Mouse (Mus musculus): ENCODE results near the gene Spata32. TPM values are rescaled to one million over a fixed set of nuclear protein-coding genes. Genes with fewer than 3 reads are reported as not detected.
A peak's percentile ranks its signal among the peaks of the same experiment; 100 is the strongest.

Gene Spata32
- polyA plus RNA-seq, 1 experiment from 2014 or later, result 1.2 TPM

- H3K4me1 ChIP-seq (ENCODE audit: control insufficient read depth, insufficient read depth, low read length), result peaks cover 9% of the 10 kb centered on the region
- H3K36me3 ChIP-seq (ENCODE audit: control insufficient read depth, insufficient read depth, low read length), result no peaks in the 10 kb centered on the region
- H3K9me3 ChIP-seq (replicated peaks; ENCODE audit: control insufficient read depth, low read length, poor library complexity, severe bottlenecking), result no peaks in the 10 kb centered on the region
- H3K27ac ChIP-seq (ENCODE audit: low read length), result no peak overlapping the region
- no peak overlapping the region for H3K4me3 ChIP-seq (ENCODE audit: low read depth, low read length)
- H3K4me2 ChIP-seq (ENCODE audit: low read length), result no peak overlapping the region
- 95% methylated on average over 6 of the region's 6 CpGs for WGBS
- no peak for ATAC-seq
- H3K9ac ChIP-seq (ENCODE audit: low read depth, low read length), result no peak overlapping the region
- H3K27me3 ChIP-seq (ENCODE audit: control insufficient read depth, insufficient read depth, low read depth, low read length), result no peaks in the 10 kb centered on the region
Measured at GRCm38 (mm10) chr11:103206203-103206602, 12.0 kb downstream of the Spata32 start.

- no peak overlapping the region for H3K27ac ChIP-seq (ENCODE audit: low read length)
Measured at GRCm38 (mm10) chr11:103202376-103202775, 15.9 kb downstream of the Spata32 start.

GRCm38 (mm10) chr11:103201664-103202063 is 16.6 kb downstream of the Spata32 start:
- Histone ChIP-seq H3K4me3 (ENCODE audit: low read depth, low read length) (no peak overlapping the region), H3K4me1 (ENCODE audit: control insufficient read depth, insufficient read depth, low read length) (peaks cover 25% of the 10 kb centered on the region), H3K9me3 (replicated peaks; ENCODE audit: control insufficient read depth, low read length, poor library complexity, severe bottlenecking) (no peaks in the 10 kb centered on the region), H3K36me3 (ENCODE audit: control insufficient read depth, insufficient read depth, low read length) (no peaks in the 10 kb centered on the region; the same call in 1 of the 2 replicates), H3K27me3 (ENCODE audit: control insufficient read depth, insufficient read depth, low read depth, low read length) (peaks cover 22% of the 10 kb centered on the region), H3K9ac (ENCODE audit: low read depth, low read length) (peak overlapping the region; percentile 25; the same call in 1 of the 2 replicates), H3K27ac (ENCODE audit: low read length) (0 out of 2 replicates have a peak overlapping the region, but pooled peaks have one; percentile 11), H3K4me2 (ENCODE audit: low read length) (no peak overlapping the region)
- 17% methylated on average over 6 of the region's 6 CpGs for WGBS
- no peak for ATAC-seq

More at GRCm38 (mm10) chr11:103202376-103202775, 15.9 kb downstream of the Spata32 start:
- no peaks in the 10 kb centered on the region for H3K9me3 ChIP-seq (replicated peaks; ENCODE audit: control insufficient read depth, low read length, poor library complexity, severe bottlenecking)
- ATAC-seq, result no peak
- H3K27me3 ChIP-seq (ENCODE audit: control insufficient read depth, insufficient read depth, low read depth, low read length), result peaks cover 15% of the 10 kb centered on the region
- no peaks in the 10 kb centered on the region for H3K36me3 ChIP-seq (ENCODE audit: control insufficient read depth, insufficient read depth, low read length)
- H3K9ac ChIP-seq (ENCODE audit: low read depth, low read length), result no peak overlapping the region
- H3K4me2 ChIP-seq (ENCODE audit: low read length), result no peak overlapping the region
- peaks cover 25% of the 10 kb centered on the region for H3K4me1 ChIP-seq (ENCODE audit: control insufficient read depth, insufficient read depth, low read length)
- H3K4me3 ChIP-seq (ENCODE audit: low read depth, low read length), result no peak overlapping the region

- Histone ChIP-seq H3K27me3 (ENCODE audit: control insufficient read depth, insufficient read depth, low read depth, low read length) (peaks cover 35% of the 10 kb centered on the region), H3K4me3 (ENCODE audit: low read depth, low read length) (peak overlapping the region; percentile 50), H3K9me3 (replicated peaks; ENCODE audit: control insufficient read depth, low read length, poor library complexity, severe bottlenecking) (no peaks in the 10 kb centered on the region), H3K27ac (ENCODE audit: low read length) (0 out of 2 replicates have a peak overlapping the region, but pooled peaks have one; percentile 14), H3K36me3 (ENCODE audit: control insufficient read depth, insufficient read depth, low read length) (no peaks in the 10 kb centered on the region; the same call in 1 of the 2 replicates), H3K4me1 (ENCODE audit: control insufficient read depth, insufficient read depth, low read length) (peaks cover 25% of the 10 kb centered on the region), H3K9ac (ENCODE audit: low read depth, low read length) (peak overlapping the region; percentile 77), H3K4me2 (ENCODE audit: low read length) (peak overlapping the region; percentile 80)
- ATAC-seq, result peak; percentile 85
- WGBS, result under 1% methylated on average over 58 of the region's 59 CpGs
Measured at GRCm38 (mm10) chr11:103198911-103199803, 19.1 kb downstream of the Spata32 start.

- peak overlapping the region; percentile 50; the same call in 1 of the 2 replicates for H3K4me3 ChIP-seq (ENCODE audit: low read depth, low read length)
- peaks cover 25% of the 10 kb centered on the region for H3K4me1 ChIP-seq (ENCODE audit: control insufficient read depth, insufficient read depth, low read length)
- H3K36me3 ChIP-seq (ENCODE audit: control insufficient read depth, insufficient read depth, low read length), result no peaks in the 10 kb centered on the region; the same call in 1 of the 2 replicates
- H3K9me3 ChIP-seq (replicated peaks; ENCODE audit: control insufficient read depth, low read length, poor library complexity, severe bottlenecking), result no peaks in the 10 kb centered on the region
- H3K4me2 ChIP-seq (ENCODE audit: low read length), result peak overlapping the region; percentile 80
- no peak overlapping the region for H3K9ac ChIP-seq (ENCODE audit: low read depth, low read length)
- ATAC-seq, result no peak
- WGBS, result 7% methylated on average over 16 of the region's 16 CpGs
- H3K27me3 ChIP-seq (ENCODE audit: control insufficient read depth, insufficient read depth, low read depth, low read length), result peaks cover 43% of the 10 kb centered on the region
- H3K27ac ChIP-seq (ENCODE audit: low read length), result no peak overlapping the region
Measured at GRCm38 (mm10) chr11:103198339-103198738, 19.9 kb downstream of the Spata32 start.

- ATAC-seq, result no peak
- H3K4me3 ChIP-seq (ENCODE audit: low read depth, low read length), result no peak overlapping the region
- no peak overlapping the region for H3K4me2 ChIP-seq (ENCODE audit: low read length)
- H3K9me3 ChIP-seq (replicated peaks; ENCODE audit: control insufficient read depth, low read length, poor library complexity, severe bottlenecking), result no peaks in the 10 kb centered on the region
- no peak overlapping the region for H3K9ac ChIP-seq (ENCODE audit: low read depth, low read length)
- H3K4me1 ChIP-seq (ENCODE audit: control insufficient read depth, insufficient read depth, low read length), result peaks cover 30% of the 10 kb centered on the region
- H3K27me3 ChIP-seq (ENCODE audit: control insufficient read depth, insufficient read depth, low read depth, low read length), result peaks cover 49% of the 10 kb centered on the region
- no peak overlapping the region for H3K27ac ChIP-seq (ENCODE audit: low read length)
- 91% methylated on average over 4 of the region's 4 CpGs for WGBS
- H3K36me3 ChIP-seq (ENCODE audit: control insufficient read depth, insufficient read depth, low read length), result no peaks in the 10 kb centered on the region; the same call in 1 of the 2 replicates
Measured at GRCm38 (mm10) chr11:103197340-103197739, 20.9 kb downstream of the Spata32 start.

GRCm38 (mm10) chr11:103195656-103196055 is 22.6 kb downstream of the Spata32 start:
- Histone ChIP-seq H3K4me2 (ENCODE audit: low read length) (no peak overlapping the region), H3K27ac (ENCODE audit: low read length) (no peak overlapping the region), H3K4me1 (ENCODE audit: control insufficient read depth, insufficient read depth, low read length) (peaks cover 19% of the 10 kb centered on the region), H3K9ac (ENCODE audit: low read depth, low read length) (no peak overlapping the region), H3K4me3 (ENCODE audit: low read depth, low read length) (no peak overlapping the region), H3K9me3 (replicated peaks; ENCODE audit: control insufficient read depth, low read length, poor library complexity, severe bottlenecking) (no peaks in the 10 kb centered on the region), H3K27me3 (ENCODE audit: control insufficient read depth, insufficient read depth, low read depth, low read length) (peaks cover 65% of the 10 kb centered on the region), H3K36me3 (ENCODE audit: control insufficient read depth, insufficient read depth, low read length) (no peaks in the 10 kb centered on the region; the same call in 1 of the 2 replicates)
- ATAC-seq, result no peak
- WGBS, result 86% methylated on average over 5 of the region's 5 CpGs

- no peaks in the 10 kb centered on the region for H3K9me3 ChIP-seq (replicated peaks; ENCODE audit: control insufficient read depth, low read length, poor library complexity, severe bottlenecking)
- no peak for ATAC-seq
- H3K27ac ChIP-seq (ENCODE audit: low read length), result no peak overlapping the region
- no peak overlapping the region for H3K9ac ChIP-seq (ENCODE audit: low read depth, low read length)
- WGBS, result 91% methylated on average over 18 of the region's 18 CpGs
- no peaks in the 10 kb centered on the region; the same call in 1 of the 2 replicates for H3K36me3 ChIP-seq (ENCODE audit: control insufficient read depth, insufficient read depth, low read length)
- no peak overlapping the region for H3K4me2 ChIP-seq (ENCODE audit: low read length)
- H3K4me1 ChIP-seq (ENCODE audit: control insufficient read depth, insufficient read depth, low read length), result peaks cover 19% of the 10 kb centered on the region
- H3K27me3 ChIP-seq (ENCODE audit: control insufficient read depth, insufficient read depth, low read depth, low read length), result peaks cover 70% of the 10 kb centered on the region
- no peak overlapping the region for H3K4me3 ChIP-seq (ENCODE audit: low read depth, low read length)
Measured at GRCm38 (mm10) chr11:103195236-103195635, 23.0 kb downstream of the Spata32 start.

- H3K36me3 ChIP-seq (ENCODE audit: control insufficient read depth, insufficient read depth, low read length), result no peaks in the 10 kb centered on the region; the same call in 1 of the 2 replicates
- peaks cover 11% of the 10 kb centered on the region for H3K4me1 ChIP-seq (ENCODE audit: control insufficient read depth, insufficient read depth, low read length)
- H3K9ac ChIP-seq (ENCODE audit: low read depth, low read length), result no peak overlapping the region
- ATAC-seq, result no peak
- H3K27me3 ChIP-seq (ENCODE audit: control insufficient read depth, insufficient read depth, low read depth, low read length), result peaks cover 65% of the 10 kb centered on the region
- 39% methylated on average over 9 of the region's 9 CpGs for WGBS
- no peak overlapping the region for H3K4me2 ChIP-seq (ENCODE audit: low read length)
- no peak overlapping the region for H3K27ac ChIP-seq (ENCODE audit: low read length)
- no peaks in the 10 kb centered on the region for H3K9me3 ChIP-seq (replicated peaks; ENCODE audit: control insufficient read depth, low read length, poor library complexity, severe bottlenecking)
- no peak overlapping the region for H3K4me3 ChIP-seq (ENCODE audit: low read depth, low read length)
Measured at GRCm38 (mm10) chr11:103193825-103194168, 24.4 kb downstream of the Spata32 start.

Measured in midbrain, embryonic 16.5 days (tissue).